Mouse (Mus musculus): ENCODE data around the gene Hyal2.
"Not testable (repeated sequence)": the region's sequence is repeated elsewhere in the genome, so short reads cannot be mapped to it uniquely, and the experiment has no call there.

Hyal2 gene

DNA sequence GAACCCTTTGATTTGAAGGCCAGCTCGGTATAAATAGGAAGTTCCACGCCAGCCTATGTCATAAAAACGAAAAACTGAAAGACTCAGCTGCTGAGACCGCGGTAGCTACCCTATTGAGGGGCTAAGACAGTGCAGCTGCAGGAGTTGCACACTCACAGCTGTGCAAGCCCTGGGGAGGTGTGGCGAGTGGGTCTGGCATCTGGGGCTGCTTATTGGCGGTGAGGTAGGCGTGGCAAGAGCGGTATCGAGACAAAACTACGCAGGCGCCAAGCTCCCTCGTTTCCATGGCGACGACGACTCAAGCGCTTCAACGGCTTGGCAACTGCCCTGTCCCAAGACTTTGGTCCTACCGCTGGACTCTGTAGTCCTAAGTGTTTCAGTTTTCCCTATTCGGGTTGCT lies 20.7 kb upstream of the Hyal2 start, which contains the start of gene Zmynd10:
Gene Zmynd10, plus strand, starts transcription at position 273 of the 400 bp plus-strand sequence.
- peak; percentile 73 for DNase-seq (ENCODE audit: low spot score)

DNA sequence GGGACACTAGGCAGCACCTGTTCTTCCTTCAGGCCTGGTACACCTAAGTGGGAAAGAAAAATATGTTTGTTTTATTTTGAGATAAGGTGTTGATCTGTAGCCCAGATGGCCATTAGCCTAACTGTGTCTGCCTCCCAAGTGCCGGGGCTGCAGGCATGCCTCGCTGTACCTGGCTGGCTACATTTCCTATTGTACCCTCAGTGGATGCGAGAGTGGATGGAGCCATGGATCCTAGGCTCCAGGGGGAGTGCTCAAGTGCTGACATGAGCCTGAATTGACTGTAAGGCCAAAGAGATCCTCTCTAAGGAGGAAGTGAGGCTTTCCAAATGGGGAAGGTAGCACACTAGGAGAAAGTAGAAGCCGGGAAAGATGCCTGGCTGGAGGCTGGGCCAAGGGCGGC lies 19.8 kb upstream of the Hyal2 start:
- DNase-seq (ENCODE audit: low spot score): no peak

DNA sequence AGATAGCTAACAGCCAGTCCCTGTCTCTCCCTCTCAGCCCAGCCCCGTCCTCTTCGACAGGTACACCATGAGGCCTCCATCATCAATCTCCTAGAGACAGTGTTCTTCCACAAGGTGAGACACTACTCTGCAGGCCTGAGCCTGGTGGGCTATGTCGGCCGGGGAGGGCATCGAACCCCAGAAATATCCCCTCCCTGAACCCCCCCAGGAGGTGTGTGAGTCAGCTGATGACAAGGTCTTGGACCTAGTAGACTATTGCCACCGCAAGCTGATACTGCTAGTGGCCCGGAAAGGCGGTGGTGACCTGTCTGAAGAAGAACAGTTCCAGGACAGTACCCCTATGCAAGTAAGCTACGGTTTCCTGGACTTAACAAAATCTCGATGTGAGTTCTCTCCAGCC lies 18.9 kb upstream of the Hyal2 start:
- DNase-seq (ENCODE audit: low spot score): no peak

DNA sequence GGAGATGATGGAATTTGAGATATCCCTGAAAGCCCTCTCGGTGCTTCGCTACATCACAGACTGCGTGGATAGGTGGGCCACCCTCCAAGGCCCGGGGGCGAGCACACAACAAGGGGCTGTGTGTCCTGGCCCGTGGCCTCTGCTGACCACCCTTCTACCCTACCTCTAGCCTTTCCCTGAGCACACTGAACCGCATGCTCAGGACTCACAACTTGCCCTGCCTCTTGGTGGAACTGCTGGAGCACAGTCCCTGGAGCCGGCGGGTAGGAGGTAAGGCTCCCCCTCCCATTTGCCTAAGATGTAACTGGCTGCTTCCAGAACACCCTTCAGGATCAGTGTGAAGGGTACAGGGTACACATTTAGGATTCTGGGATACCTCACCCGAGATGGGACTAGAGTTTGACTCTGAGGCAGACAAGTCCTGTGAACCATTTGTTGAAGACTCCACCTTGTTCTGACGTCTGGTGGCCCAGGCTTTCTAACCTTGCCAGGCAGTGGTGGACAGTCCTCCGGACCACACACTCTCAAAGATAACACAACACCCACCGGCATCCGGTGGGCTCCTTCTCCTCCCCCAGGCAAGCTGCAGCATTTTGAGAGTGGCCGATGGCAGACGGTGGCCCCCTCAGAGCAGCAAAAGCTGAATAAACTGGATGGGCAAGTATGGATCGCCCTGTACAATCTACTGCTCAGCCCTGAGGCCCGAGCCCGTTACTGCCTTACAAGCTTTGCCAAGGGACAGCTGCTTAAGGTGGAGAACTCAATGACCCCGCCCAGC lies 18.3 kb upstream of the Hyal2 start:
- DNase-seq (ENCODE audit: low spot score): no peak

DNA sequence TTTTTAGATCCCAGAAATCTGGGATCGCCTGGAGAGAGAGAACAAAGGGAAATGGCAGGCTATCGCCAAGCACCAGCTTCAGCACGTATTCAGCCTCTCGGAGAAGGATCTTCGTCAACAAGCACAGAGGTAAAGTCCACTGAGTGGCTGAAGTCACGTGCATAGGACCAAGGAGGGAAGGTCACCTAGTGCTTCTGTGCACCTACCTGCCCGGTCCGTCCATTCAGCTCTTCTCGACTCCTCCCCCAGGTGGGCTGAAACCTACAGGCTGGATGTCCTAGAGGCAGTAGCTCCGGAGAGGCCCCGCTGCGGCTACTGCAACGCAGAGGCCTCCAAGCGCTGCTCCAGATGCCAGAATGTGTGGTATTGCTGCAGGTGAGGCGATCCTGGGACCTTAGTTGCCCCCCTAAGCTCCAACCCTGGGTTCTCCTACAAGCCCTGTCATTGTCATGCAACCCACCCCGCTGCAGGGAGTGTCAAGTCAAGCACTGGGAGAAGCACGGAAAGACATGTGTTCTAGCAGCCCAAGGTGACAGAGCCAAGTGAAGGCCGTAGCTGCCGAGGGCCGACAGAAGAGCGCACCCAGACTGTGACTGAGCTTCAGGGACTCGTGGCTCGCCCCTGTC lies 17.1 kb upstream of the Hyal2 start:
- DNase-seq (ENCODE audit: low spot score): no peak

DNA sequence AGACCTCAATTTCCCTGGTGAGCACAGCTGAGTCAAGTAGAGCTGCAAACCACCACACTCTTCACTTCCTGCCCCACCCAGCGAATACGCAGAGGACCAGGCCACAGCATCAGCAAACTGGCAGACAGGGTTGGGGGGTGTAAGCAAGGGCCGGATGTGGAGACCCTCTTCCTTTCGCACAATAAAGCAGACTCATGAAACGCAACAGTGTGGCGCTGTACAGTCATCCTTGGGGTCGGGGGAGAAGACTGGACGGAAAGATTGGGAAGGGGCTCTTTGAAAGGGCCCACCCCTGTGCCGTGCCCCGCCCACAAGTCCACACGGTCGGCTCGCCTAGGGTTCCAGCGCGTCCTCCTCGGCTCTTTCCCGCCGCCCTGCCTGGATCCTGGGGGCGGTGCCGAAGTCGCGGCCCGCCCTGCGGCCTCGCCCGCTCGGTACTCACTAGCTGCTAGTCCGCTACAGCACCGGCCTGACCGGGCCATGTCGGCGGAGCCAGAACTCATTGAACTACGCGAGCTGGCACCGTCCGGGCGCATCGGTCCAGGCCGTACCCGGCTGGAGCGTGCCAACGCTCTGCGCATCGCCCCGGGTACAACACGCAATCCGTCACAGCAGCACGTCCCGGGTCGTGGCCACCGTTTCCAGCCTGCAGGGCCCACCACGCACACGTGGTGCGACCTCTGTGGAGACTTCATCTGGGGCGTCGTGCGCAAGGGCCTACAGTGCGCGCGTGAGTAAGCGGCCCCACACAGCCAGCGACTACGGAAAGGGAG lies 16.4 kb upstream of the Hyal2 start, which contains the start of gene Rassf1:
Gene Rassf1, plus strand, starts transcription at position 439 of the 773 bp plus-strand sequence.
- no peak for DNase-seq (ENCODE audit: low spot score)

DNA sequence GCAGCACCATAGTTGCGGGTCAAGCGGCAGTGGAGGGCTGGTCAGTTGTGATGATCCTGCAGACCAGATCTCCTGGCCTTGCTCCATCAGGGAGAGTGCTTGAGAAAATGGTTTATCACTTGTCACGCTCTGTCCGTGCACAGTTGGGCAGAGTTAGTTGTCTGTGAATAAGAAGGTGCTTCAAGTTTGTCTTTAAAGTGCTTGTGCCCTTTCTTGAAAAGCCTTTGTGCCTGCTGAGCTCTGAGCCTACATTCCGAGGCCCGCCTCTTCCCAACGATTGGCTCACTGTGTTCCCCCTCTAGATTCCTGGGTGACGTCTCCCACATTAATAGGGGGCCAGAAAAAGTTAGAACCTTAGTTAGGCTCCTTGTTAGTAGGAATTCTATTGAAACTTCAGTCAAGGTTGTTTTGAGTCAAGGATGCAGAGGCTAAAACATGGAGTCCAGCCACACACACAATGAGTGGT lies 15.8 kb upstream of the Hyal2 start:
- no peak for DNase-seq (ENCODE audit: low spot score)

DNA sequence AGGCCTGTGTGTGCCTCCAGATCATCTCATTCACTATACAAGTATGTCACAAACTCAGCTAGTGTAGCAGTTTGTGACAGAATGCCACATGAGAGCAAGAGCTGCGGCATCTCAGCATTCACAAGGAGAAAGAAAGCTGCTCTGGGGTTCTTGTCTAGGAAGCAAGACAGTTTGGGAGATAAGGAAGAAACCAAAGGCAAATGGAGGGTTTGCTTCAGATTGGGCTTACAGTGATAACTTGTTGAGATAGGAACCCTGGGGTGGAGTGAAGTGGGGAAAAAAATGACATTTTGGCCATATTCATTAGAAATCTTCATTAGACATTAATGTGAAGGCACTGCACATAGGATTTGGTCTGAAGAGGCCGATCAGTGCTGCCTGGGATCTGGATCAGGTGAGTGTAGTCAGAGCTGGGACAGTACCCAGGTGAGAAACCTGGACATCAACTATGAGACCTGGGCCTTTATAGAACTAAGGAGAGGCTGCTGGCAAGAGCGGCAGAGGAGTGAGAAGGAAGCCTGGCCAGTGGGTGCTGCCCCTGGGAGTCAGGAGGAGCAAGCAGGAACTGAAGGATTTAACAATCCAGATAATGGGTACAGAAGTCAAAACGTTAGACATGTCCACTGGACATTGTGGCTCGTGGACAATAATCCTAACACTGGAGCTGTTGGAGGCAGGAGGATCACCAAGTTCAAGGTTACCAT lies 14.9 kb upstream of the Hyal2 start:
- no peak for DNase-seq (ENCODE audit: low spot score)

DNA sequence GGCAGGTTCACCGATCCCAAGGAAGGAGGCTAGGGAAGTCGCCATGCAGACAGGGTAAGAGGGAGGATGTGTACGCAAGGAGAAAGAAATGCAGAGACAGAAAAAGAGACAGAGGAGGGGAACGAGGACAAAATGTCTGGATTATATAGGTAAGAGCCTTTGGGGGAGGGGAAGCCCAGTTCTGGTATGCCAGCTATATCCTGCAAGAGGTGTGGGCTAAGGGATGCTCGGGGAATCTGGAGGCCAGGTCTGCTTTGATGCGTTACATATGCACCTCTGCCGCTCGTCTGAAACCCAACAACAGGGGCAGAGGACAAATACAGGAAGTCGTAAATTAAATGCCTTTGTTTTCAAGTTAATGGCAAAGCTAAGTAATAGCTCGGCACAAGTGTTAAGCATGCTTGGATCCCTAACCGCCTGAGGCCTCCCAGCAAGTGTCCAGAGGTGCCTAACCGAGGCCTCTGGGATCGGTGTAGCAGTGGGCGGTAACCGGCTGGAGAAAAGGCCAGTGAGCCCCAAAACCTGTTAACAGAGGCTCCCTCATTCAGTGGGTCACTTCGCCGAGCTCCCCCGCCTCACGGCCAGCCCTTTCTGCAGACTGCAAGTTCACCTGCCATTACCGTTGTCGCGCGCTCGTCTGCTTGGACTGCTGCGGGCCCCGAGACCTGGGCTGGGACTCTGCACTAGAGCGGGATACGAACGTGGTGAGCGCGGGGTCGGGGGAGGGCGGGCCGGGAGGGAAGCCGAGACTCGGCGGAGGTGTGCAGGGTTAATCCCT lies 14.0 kb upstream of the Hyal2 start:
- no peak for DNase-seq (ENCODE audit: low spot score)

DNA sequence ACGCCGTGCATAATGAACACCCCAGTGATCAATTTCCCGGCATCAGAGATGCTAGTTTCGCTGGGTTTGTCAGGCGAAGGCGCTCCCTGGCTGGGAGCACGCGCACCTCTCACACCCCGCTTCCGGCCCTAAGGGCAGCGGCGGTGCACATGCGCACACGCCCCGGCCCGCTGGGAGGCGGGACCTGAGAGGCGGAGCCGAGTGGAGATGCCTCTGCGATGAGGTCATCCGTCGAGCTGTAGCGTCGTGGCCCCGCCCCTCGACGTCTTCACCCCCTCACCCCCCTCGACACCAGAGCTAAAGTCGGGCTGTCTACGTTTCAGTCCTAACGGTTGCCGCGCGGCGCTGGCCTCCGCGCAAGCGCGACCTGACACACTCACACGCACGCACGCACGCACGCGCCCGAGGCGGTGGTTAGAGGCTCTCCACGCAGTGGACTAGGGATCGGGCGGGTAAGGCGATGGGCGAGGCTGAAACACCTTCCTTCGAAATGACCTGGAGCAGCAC lies 13.4 kb upstream of the Hyal2 start:
- DNase-seq (ENCODE audit: low spot score): peak; percentile 91

DNA sequence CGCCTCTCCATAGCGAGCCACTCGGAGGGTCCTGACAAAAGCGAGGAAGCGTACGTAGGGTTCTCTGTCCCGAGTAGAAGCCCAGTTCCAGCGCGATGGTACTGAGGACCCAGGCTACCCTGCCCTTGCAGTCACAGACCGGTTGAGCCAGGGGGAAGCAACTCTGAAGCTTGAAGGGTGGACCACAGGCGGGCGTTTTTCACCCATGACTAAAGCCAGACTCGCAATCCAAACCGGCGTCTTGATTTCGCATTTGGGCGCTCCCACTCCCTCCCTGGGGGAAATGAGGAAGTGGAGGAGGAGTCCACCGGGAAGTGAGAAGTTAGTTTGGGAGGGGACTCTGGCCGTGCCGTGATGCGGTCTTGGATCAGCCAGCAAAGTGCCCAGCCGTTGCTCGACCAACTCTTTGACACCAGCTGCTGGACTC lies 12.7 kb upstream of the Hyal2 start:
- DNase-seq (ENCODE audit: low spot score): no peak

DNA sequence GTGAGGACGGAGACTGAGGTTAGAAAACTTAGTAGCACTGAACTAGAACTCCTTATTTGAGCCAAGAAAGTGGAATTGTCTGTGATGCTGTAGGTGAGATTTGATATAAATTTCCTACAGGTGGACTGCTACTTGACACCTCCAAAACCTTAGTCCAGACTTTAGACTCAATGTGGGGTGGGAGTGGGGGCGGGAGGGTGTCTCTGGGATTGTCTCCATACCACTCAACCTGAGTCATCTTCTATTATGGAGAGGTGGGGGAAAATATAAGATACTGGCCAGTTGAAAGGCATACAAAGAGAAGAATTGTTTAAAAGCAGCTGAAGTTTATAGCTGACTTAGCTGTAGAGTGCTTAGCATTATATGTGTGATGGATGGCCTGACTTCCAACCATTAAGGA lies 12.0 kb upstream of the Hyal2 start:
- DNase-seq (ENCODE audit: low spot score): no peak

DNA sequence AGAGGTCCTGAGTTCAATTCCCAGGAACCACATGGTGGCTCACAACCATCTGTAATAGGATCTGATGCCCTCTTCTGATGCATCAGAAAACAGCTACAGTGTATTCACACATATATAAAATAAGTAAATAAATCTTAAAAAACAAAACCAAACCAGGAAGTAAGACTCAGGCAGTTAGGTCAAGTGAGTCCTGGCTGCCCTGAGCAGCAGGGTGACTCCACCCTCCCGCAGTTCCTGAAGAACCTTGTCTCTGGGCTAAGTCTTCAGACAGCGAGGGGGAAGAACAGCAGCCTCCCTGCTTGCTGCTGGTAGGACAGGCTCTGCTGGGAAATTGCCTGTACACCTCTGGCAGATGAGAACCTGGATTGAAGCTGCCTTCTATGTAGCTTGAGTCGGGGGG lies 11.4 kb upstream of the Hyal2 start:
- DNase-seq (ENCODE audit: low spot score): no peak

DNA sequence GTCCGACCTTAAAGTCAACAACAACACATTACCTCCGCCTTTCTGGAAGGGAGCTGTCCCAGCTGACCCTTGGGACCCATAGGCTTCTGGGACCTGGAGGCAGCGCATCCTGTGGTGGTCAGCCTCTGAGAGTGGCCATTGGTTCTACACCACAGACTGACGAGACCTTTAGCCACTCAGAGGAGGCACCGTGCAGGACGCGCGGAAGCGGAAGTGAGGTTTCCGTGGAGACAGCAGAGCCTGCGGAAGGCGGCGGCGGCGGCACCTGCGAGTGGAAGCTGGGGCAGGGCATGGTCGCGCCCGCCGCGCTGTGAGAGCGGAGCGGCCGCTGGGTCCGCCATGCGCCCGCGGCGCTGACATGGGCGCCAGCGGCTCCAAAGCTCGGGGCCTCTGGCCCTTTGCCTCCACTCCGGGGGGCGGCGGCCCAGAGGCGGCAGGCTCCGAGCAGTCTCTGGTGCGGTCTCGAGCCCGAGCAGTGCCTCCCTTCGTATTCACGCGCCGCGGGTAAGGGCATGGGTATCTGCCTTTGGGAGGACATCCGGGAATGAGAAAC lies 4.6 kb upstream of the Hyal2 start, which contains the start of gene Tusc2:
Gene Tusc2, plus strand, starts transcription at position 227 of the 553 bp plus-strand sequence.
- DNase-seq (ENCODE audit: low spot score): peak; percentile 87

DNA sequence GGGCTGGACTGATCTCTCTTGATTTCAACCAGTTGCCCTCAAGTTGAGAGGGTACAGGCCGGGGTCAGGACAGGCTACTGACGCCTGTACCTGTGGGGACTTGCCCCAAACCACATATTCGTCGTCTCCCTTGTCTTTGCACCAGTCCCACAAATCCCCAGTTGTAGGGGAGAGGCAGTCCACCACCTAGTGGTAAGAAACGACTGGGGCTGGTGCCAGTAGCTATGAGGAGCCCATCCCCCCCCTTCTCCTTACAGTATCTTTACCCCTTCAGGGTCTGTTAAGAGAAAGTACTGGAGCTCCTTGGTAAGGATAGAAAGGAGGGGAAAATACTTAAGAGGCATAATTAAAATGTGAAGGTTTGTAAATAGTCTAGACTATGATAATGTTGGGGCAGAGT lies 2.2 kb upstream of the Hyal2 start:
- DNase-seq (ENCODE audit: low spot score): not testable (repeated sequence)

DNA sequence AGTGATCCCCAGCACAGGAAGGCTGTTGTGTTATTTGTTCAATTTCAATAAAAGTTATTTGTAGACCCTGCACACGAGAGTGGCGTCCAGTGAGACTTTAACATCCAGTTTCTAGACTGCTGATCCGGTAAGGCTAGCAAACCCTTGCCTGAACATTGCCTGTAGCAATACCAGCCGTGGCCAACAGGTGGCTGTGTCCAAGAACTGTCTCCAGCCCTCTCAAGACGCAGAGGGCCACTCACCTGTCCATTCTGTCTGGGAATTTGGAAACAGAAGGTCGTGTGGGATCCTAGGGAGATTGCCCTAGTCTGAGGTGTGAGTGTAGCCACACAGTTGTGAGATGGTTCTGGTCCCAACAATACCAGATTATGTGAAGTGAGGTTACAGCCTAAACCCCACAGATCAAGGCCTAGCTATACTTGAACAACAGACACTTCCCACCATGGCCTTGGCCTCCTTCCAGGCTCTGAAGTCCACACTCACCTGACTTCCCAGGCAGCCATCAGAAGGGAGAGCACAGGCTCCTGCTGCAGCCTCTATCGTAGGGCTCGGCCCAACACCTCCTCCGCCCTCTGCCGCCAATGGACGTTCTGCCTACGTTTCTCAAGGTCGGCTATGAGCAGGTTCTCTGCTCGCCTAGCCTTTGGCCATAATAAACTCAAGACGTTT lies 1.6 kb upstream of the Hyal2 start:
- peak; percentile 82 for DNase-seq (ENCODE audit: low spot score)

DNA sequence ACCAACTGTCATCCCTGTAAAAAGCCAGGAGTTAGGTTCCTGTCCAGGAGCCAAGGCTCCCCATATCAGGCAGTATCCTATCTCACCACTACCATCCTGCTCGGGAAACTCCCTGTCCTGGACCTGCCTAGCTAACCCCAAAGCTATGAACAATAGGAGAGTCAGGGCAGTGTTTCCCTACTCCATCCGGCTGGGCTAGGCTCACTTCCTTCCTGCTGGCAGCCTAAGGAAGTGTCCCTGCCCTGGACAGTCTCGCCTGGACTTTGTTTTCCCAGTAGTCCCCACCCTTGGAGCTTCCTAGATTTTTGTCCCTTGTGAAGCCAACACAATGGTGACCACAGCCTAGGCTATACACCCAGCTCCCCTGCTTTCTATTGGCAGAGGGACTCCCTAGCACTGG lies 890 bp upstream of the Hyal2 start:
- DNase-seq (ENCODE audit: low spot score): no peak

DNA sequence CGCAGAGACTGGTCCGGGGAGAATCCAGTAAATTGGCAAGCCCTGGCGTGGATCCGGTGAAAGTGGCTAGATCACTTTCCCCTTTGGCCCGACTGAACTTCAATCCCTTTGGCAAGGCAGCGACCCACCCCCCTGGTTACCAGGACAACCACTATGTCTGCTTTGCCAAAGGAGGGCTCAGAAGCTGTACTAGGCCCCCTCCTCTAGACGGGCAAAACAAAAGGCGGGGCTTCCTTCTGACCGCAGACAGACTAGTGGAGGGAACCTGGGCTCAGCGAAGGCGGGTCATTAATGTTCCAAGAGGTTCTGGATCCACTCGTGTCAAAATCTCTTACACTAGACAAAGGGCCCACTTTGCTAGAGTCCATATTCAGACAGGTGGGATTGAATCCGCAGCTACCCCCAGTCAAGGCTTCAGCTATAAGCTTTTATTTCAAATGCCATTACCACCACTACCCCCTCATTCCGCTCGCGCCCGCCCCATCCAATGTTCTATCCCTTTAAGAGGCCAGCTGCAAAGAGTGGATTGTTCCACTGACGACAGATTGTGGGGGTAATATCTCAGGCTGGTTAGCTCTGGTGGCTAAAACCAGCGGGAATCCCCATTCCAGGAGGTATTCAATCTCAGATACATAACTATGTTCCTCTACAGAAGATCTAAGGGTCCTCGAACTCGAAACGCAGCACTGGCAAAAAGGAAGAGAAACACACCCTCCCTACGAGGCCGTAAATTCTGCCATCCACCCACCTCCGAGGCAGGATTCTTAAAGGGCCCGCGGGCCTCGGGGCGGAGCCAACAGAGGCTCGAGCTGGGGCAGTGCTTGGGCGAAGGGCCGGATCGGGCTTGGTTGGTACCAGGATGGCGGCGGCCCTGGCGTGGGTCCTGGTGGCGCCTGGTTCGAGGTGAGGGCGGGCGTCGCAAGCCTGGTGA lies 851 bp downstream of the Hyal2 start:
- peak; percentile 79 for DNase-seq (ENCODE audit: low spot score)

DNA sequence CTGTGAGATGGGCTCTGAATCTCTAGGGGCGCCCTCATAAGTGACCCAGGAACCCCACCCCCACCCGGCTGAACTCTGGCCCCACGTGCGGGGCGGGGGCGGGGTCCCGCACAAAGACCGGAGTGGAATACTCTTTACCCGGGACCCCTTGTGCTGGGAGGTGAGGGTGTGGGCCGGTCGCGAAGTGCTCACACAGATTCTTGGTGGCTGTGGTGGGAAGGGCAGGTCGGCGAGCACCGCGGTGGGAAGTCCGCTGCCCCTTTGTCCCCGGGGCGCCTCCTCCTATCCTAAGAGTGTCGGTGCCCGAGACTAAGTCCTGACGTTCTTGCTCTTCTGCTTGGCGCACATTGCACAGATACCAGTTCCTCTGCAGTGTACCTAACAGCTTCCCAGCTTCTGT lies 1.5 kb downstream of the Hyal2 start:
- DNase-seq (ENCODE audit: low spot score): no peak
